Mouse (Mus musculus) limb, embryonic 15.5 days (tissue): ENCODE data around the gene Grk4. TPM values are rescaled to one million over a fixed set of nuclear protein-coding genes. Genes with fewer than 3 reads are reported as not detected.
A peak's percentile ranks its signal among the peaks of the same experiment; 100 is the strongest.

ENCODE experiments used
- ATAC-seq: fragments of 200-750 bp; cut with Nextera tagmentation; 2 replicates; pipeline ENCODE4 v1.8.0; 2017; ENCODE audit warnings: low read depth, moderate TSS enrichment; ENCODE audit not compliant: insufficient number of reproducible peaks, low FRiP score, low TSS enrichment
- H3K27ac ChIP-seq: fragments of 300-500 bp; sonication (generic); 2 replicates; pipeline ENCODE4 v1.5.1; 2015; ENCODE audit warnings: moderate library complexity, mild to moderate bottlenecking, inconsistent platforms
- H3K27me3 ChIP-seq: fragments of 300-500 bp; sonication (generic); 2 replicates; pipeline ENCODE4 v1.6.1; 2015; ENCODE audit warnings: inconsistent platforms
- H3K36me3 ChIP-seq: fragments of 300-500 bp; sonication (generic); 2 replicates; pipeline ENCODE4 v1.6.1; 2015; ENCODE audit warnings: inconsistent platforms
- H3K4me1 ChIP-seq: fragments of 300-500 bp; sonication (generic); 2 replicates; pipeline ENCODE4 v1.6.1; 2015; ENCODE audit warnings: inconsistent platforms
- H3K4me2 ChIP-seq: fragments of 300-500 bp; sonication (generic); 2 replicates; pipeline ENCODE4 v1.6.1; 2015; ENCODE audit warnings: mild to moderate bottlenecking, inconsistent platforms
- H3K4me3 ChIP-seq: fragments of 300-500 bp; sonication (generic); 2 replicates; pipeline ENCODE4 v1.5.1; 2015; ENCODE audit warnings: mild to moderate bottlenecking, inconsistent platforms
- H3K9ac ChIP-seq: fragments of 300-500 bp; sonication (generic); 2 replicates; pipeline ENCODE4 v1.6.1; 2015; ENCODE audit warnings: inconsistent platforms
- H3K9me3 ChIP-seq: fragments of 300-500 bp; sonication (generic); 2 replicates; pipeline ENCODE4 v1.6.1; 2016; ENCODE audit warnings: inconsistent platforms
- WGBS: fragments of 180-500 bp; shearing (Covaris S2); methylation state at CpG from one replicate; pipeline ENCODE4 v1.1.7; 2015; 5-methylcytosine and 5-hydroxymethylcytosine counted together
- microRNA counts: library from miRNA; unstranded; fragments of <30 nt; microRNA quantifications from one replicate; lab custom pipeline; 2016
- microRNA-seq: library from miRNA; unstranded; fragments of <30 nt; microRNA quantifications from one replicate; pipeline ENCODE4, GENCODE M21; 2016
- polyA plus RNA-seq: library from polyadenylated mRNA; unstranded; fragments of >200 nt; fragmentation: Nextera tagmentation; extraction: Ambion mirVana; gene quantifications from 2 replicates; pipeline ENCODE4 v1.2.1, GENCODE M21; 2015

Grk4 gene
- polyA plus RNA-seq, 1 experiment from 2014 or later: 2.4 TPM

DNA sequence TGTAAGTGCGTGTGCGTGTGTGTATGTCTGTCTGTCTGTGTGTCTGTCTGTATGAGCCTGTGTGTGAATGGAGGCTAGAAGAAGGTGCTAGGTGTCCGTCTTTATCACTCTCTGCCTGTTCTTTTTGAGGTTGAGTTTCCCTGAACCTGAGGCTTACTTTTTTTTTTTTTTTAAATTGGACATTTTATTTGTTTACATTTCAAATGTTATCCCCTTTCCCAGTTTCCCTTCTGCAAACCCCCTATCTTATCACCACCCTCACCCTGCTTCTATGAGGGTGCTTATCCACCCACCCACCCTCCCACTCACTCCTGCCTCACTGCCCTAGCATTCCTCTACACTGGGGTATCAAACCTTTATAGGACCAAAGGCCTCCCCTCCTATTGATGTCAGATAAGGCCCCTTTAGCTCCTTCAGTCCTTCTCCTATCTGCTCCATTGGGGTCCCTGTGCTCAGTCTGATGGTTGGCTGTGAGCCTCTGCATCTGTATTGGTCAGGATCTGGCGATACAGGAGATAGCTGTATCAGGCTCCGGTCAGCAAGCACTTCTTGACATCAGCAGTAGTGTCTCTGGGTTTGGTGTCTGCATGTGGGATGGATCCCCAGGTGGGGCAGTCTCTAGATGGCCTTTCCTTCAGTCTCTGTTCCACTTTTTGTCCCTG lies 140.2 kb downstream of the Grk4 start:
- H3K4me1 ChIP-seq: no peaks in the 10 kb centered on the region
- H3K36me3 ChIP-seq: peaks cover 62% of the 10 kb centered on the region
- no peaks in the 10 kb centered on the region for H3K27me3 ChIP-seq
- no peak for ATAC-seq
- H3K9ac ChIP-seq: no peak overlapping the region
- H3K9me3 ChIP-seq: no peaks in the 10 kb centered on the region
- 96% methylated on average over 5 of the region's 5 CpGs for WGBS
- H3K4me2 ChIP-seq: no peak overlapping the region
- H3K27ac ChIP-seq: no peak overlapping the region
- H3K4me3 ChIP-seq: no peak overlapping the region

MicroRNAs encoded within 50 kb of the gene (microRNA counts, 519-probe panel; counts per million panel counts)
- 1,915 counts per million, percentile 32 among the panel's probes with 10 or more counts for microRNA mmu-miR-467g (lab: Ali Mortazavi, UCI)

Small RNA genes lying within 50 kb of the gene (microRNA-seq; reads per million reads assigned to microRNA genes)
- not detected for gene Mir467g

Other genes starting within 250 kb of the Grk4 start
- gene Tnip2, start 146.4 kb upstream of the Grk4 start, polyA plus RNA-seq: 26.2 and 29.2 TPM in 2 replicates
- 10.0 and 10.1 TPM in 2 replicates for gene Sh3bp2, start 134.5 kb upstream of the Grk4 start, polyA plus RNA-seq
- 185 and 197 TPM in 2 replicates for gene Add1, start 86.7 kb upstream of the Grk4 start, polyA plus RNA-seq
- 134 and 148 TPM in 2 replicates for gene Mfsd10, start 23.2 kb upstream of the Grk4 start, polyA plus RNA-seq
- 24.5 and 27.1 TPM in 2 replicates for gene Nop14, start 231 bp upstream of the Grk4 start, polyA plus RNA-seq
- gene Htt, start 101.4 kb downstream of the Grk4 start, polyA plus RNA-seq: 9.4 and 11.3 TPM in 2 replicates
- 0.68 and 0.82 TPM in 2 replicates for gene Msantd1, start 247.6 kb downstream of the Grk4 start, polyA plus RNA-seq